Mouse (Mus musculus): ENCODE measurements at regions not wholly inside any gene's neighbourhood (a gene's known extent, or its start where the extent isn't known, plus 50 kb on each side); places are given as distances from the start of the nearest gene placed in this dataset.

DNA sequence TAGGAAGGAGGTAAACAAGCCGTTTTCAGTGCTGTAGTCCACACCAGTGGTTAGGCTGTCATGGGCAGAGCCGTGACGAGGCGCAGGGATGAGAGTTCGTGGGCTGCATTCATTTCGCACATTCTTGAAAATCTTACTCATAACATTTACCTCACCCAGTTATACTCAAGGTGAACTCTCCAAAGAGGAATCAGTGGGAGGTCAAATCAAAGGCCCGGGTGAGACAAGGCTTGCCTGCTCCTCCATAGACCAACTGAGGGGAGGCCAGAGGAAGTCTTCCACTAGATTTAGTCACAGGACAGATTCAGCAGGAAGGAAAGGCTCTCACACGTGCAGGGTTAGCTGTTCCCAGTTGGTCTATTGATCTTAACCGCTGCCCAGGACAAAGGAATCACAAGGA, 262.6 kb upstream of the Cxcr4 start:
- no peak overlapping the region for H3K4me3 ChIP-seq
- H3K4me2 ChIP-seq, result no peak overlapping the region
- no peak overlapping the region for H3K9ac ChIP-seq
- no peaks in the 10 kb centered on the region for H3K36me3 ChIP-seq
- WGBS, result 58% methylated on average over 9 of the region's 9 CpGs
- H3K27me3 ChIP-seq, result peaks cover 7% of the 10 kb centered on the region; the same call in 1 of the 2 replicates
- H3K27ac ChIP-seq, result no peak overlapping the region
- H3K4me1 ChIP-seq (replicated peaks), result peaks cover 7% of the 10 kb centered on the region
- ATAC-seq (ENCODE audit: low FRiP score), result no peak
- H3K9me3 ChIP-seq, result no peaks in the 10 kb centered on the region

- Histone ChIP-seq H3K9me3 (no peaks in the 10 kb centered on the region), H3K9ac (no peak overlapping the region), H3K36me3 (no peaks in the 10 kb centered on the region), H3K27ac (no peak overlapping the region), H3K27me3 (peaks cover 4% of the 10 kb centered on the region; the same call in 1 of the 2 replicates), H3K4me3 (no peak overlapping the region), H3K4me1 (replicated peaks) (0 out of 2 replicates have a peak, but pooled peaks cover 2% of the 10 kb centered on the region), H3K4me2 (no peak overlapping the region)
- no peak for ATAC-seq (ENCODE audit: low FRiP score)
- WGBS, result 92% methylated on average over 10 of the region's 10 CpGs
Measured at GRCm38 (mm10) chr1:128853286-128853685, 261.2 kb upstream of the Cxcr4 start.

DNA sequence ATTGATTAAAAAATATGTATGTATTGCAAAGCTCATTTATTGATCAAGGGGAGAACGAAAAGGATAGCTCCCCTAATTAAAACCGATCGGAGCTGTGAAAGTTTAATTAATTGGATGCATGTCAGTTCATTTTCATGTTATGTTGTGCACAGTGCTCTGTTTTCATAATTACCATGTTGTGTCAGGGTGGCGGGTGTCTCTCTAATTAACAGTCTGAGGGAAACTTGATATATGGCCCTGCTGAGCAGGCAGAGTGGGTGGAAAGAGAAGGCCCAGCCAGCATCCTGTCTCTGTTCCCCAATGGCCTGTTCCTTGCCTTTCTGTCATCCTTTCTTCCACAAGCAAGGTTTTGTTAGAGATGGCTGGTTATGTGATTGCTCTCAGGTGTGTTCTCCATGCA, 245.3 kb upstream of the Cxcr4 start:
- Histone ChIP-seq H3K4me2 (no peak overlapping the region), H3K4me1 (replicated peaks) (peaks cover under 1% of the 10 kb centered on the region; the same call in 1 of the 2 replicates), H3K27me3 (no peaks in the 10 kb centered on the region), H3K36me3 (no peaks in the 10 kb centered on the region), H3K4me3 (no peak overlapping the region), H3K27ac (no peak overlapping the region), H3K9me3 (no peaks in the 10 kb centered on the region), H3K9ac (no peak overlapping the region)
- no peak for ATAC-seq (ENCODE audit: low FRiP score)
- 63% methylated on average over 4 of the region's 4 CpGs for WGBS

DNA sequence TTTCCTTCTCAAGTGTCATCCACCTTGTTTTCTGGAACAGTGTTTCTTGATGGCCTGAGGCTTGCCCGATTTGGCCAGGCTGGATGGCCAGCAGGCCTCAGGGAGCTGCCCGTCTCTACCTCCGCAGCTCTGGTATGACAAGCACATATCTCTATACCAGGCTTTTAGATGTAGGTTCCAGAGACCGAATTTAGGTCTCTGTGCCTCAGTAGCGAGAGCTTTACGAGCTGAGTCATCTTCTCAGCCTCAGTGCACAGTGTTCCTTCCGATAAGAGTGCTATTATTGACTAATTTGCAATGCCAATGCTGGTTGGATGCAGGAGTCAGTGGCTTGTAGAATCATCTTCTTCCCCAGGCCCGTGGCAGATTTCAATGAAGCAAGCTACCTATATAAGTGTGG, 243.4 kb upstream of the Cxcr4 start:
- 88% methylated on average over 8 of the region's 8 CpGs for whole genome bisulfite sequencing
- no peaks in the 10 kb centered on the region for H3K36me3 ChIP-seq
- H3K4me3 ChIP-seq, result no peak overlapping the region
- H3K4me2 ChIP-seq, result no peak overlapping the region
- no peaks in the 10 kb centered on the region for H3K9me3 ChIP-seq
- H3K4me1 ChIP-seq (replicated peaks), result peaks cover 10% of the 10 kb centered on the region; the same call in 1 of the 2 replicates
- no peak overlapping the region for H3K27ac ChIP-seq
- H3K27me3 ChIP-seq, result no peaks in the 10 kb centered on the region
- no peak overlapping the region for H3K9ac ChIP-seq
- no peak for ATAC-seq (ENCODE audit: low FRiP score)

GRCm38 (mm10) chr1:128833096-128833715, 241.1 kb upstream of the Cxcr4 start:
- Histone ChIP-seq H3K9ac (no peak overlapping the region), H3K27ac (no peak overlapping the region), H3K9me3 (no peaks in the 10 kb centered on the region), H3K4me3 (no peak overlapping the region), H3K27me3 (no peaks in the 10 kb centered on the region), H3K36me3 (no peaks in the 10 kb centered on the region), H3K4me2 (no peak overlapping the region), H3K4me1 (replicated peaks) (peaks cover 20% of the 10 kb centered on the region; the same call in 1 of the 2 replicates)
- WGBS, result 43% methylated on average over 11 of the region's 11 CpGs
- ATAC-seq (ENCODE audit: low FRiP score), result 0 out of 2 replicates have a peak, but pooled peaks have one; percentile 12

DNA sequence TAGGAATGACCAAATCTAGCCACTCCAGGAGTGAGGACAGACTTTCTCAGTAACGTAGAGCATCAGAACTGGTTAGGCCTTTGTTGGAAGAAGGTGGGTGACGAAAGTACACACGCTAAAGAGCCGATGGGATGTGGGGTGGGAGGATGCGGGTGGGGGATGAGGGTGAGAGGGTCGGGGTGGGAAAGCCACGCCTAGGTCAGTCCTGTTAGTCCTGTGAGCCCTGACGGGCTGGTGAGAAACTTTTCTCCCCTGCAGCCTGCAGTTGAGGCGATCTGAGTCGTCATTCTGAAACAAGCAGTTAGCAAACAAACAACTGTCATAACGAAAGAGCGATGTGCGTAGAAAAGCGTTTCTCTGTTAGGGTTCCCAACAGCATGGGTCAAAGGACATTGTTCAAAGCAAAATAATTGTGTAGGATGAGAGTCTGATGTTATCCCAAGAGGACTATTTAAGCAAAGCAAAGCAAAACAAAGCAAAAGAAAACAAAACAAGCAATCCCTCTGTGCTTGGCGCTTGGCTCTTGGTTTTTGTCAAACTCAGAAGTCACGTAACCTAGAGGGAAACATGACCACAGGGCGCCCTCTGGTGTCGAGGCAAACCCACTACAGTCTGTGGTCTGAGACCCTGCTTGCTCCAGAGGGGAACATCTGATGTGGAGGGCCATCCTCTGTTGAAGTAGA, 240.2 kb upstream of the Cxcr4 start:
- H3K9ac ChIP-seq, result no peak overlapping the region
- H3K4me3 ChIP-seq, result no peak overlapping the region
- peak; percentile 37; the same call in 1 of the 2 replicates for ATAC-seq (ENCODE audit: low FRiP score)
- H3K9me3 ChIP-seq, result no peaks in the 10 kb centered on the region
- no peak overlapping the region for H3K27ac ChIP-seq
- peak overlapping the region; percentile 21 for H3K4me2 ChIP-seq
- H3K36me3 ChIP-seq, result no peaks in the 10 kb centered on the region
- 37% methylated on average over 18 of the region's 18 CpGs for WGBS
- H3K27me3 ChIP-seq, result no peaks in the 10 kb centered on the region
- H3K4me1 ChIP-seq (replicated peaks), result peaks cover 20% of the 10 kb centered on the region; the same call in 1 of the 2 replicates

- H3K9ac ChIP-seq, result no peak overlapping the region
- no peak overlapping the region for H3K4me2 ChIP-seq
- H3K9me3 ChIP-seq, result no peaks in the 10 kb centered on the region
- no peaks in the 10 kb centered on the region for H3K27me3 ChIP-seq
- no peak for ATAC-seq (ENCODE audit: low FRiP score)
- no peaks in the 10 kb centered on the region for H3K36me3 ChIP-seq
- H3K4me3 ChIP-seq, result no peak overlapping the region
- H3K27ac ChIP-seq, result no peak overlapping the region
- 91% methylated on average over 8 of the region's 8 CpGs for WGBS
- peaks cover 20% of the 10 kb centered on the region; the same call in 1 of the 2 replicates for H3K4me1 ChIP-seq (replicated peaks)
Measured at GRCm38 (mm10) chr1:128830671-128831240, 238.7 kb upstream of the Cxcr4 start.

DNA sequence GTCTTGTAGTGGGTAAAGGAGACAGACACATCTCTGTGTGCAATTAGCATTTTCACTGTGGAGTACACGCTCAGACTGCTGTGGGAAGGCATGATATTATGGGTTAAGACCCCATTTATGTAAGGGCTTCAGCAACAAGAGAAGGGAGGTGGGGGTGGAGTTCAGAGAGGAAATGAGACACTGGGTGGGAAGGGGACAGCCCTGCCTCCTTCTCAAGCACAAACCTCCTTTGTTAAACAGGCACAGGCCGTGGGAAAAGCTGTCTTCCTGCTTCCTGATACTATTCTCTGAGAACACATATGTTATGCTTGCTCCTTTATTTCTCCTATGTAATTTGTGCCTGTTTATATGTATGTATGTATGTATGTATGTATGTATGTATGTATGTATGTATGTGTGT, 237.4 kb upstream of the Cxcr4 start:
- no peak for ATAC-seq (ENCODE audit: low FRiP score)
- Histone ChIP-seq H3K27me3 (no peaks in the 10 kb centered on the region), H3K4me3 (no peak overlapping the region), H3K27ac (no peak overlapping the region), H3K9me3 (no peaks in the 10 kb centered on the region), H3K4me1 (replicated peaks) (peaks cover 20% of the 10 kb centered on the region; the same call in 1 of the 2 replicates), H3K36me3 (no peaks in the 10 kb centered on the region), H3K9ac (no peak overlapping the region), H3K4me2 (no peak overlapping the region)
- WGBS, result 26% methylated on average over 2 of the region's 2 CpGs

- Histone ChIP-seq H3K4me2 (no peak overlapping the region), H3K4me3 (no peak overlapping the region), H3K27ac (no peak overlapping the region), H3K9ac (no peak overlapping the region), H3K4me1 (replicated peaks) (peaks cover 18% of the 10 kb centered on the region), H3K9me3 (no peaks in the 10 kb centered on the region), H3K36me3 (no peaks in the 10 kb centered on the region), H3K27me3 (no peaks in the 10 kb centered on the region)
- ATAC-seq (ENCODE audit: low FRiP score), result no peak
- WGBS, result 71% methylated on average over 11 of the region's 11 CpGs
Measured at GRCm38 (mm10) chr1:128826419-128826818, 234.3 kb upstream of the Cxcr4 start.

- Histone ChIP-seq H3K4me3 (no peak overlapping the region), H3K27me3 (no peaks in the 10 kb centered on the region), H3K27ac (no peak overlapping the region), H3K36me3 (no peaks in the 10 kb centered on the region), H3K9ac (no peak overlapping the region), H3K4me2 (no peak overlapping the region), H3K4me1 (replicated peaks) (peaks cover 18% of the 10 kb centered on the region), H3K9me3 (no peaks in the 10 kb centered on the region)
- 68% methylated on average over 11 of the region's 11 CpGs for WGBS
- ATAC-seq (ENCODE audit: low FRiP score), result no peak
Measured at GRCm38 (mm10) chr1:128824916-128825683, 233.0 kb upstream of the Cxcr4 start.

DNA sequence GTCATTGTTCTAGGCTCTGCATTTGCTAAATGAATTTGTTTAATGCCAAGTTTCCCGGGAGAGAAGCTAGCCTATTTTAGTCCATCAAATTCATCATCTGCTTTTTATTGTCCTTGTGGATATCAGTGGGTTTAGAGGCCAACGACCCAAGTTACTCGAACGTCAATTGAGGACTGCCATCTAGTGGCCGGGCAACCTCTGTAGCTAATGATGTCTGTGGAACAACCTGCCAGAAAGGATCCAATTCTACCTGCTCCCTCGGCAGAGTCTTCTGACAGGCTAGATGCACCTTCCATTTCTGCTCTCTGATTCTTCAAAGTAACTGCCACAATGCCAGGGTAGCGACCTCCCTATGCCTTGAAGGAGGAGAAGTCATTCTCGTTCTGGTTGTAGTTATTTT, 232.1 kb upstream of the Cxcr4 start:
- Histone ChIP-seq H3K4me2 (no peak overlapping the region), H3K27me3 (no peaks in the 10 kb centered on the region), H3K36me3 (no peaks in the 10 kb centered on the region), H3K27ac (no peak overlapping the region), H3K4me1 (replicated peaks) (peaks cover 14% of the 10 kb centered on the region), H3K9ac (no peak overlapping the region), H3K4me3 (no peak overlapping the region), H3K9me3 (no peaks in the 10 kb centered on the region)
- WGBS, result 7% methylated on average over 8 of the region's 8 CpGs
- ATAC-seq (ENCODE audit: low FRiP score), result peak; percentile 54; the same call in 1 of the 2 replicates

- Histone ChIP-seq H3K27ac (no peak overlapping the region), H3K27me3 (no peaks in the 10 kb centered on the region), H3K4me1 (replicated peaks) (peaks cover 8% of the 10 kb centered on the region), H3K4me3 (no peak overlapping the region), H3K9ac (no peak overlapping the region), H3K4me2 (no peak overlapping the region), H3K36me3 (no peaks in the 10 kb centered on the region), H3K9me3 (no peaks in the 10 kb centered on the region)
- WGBS, result 47% methylated on average over 6 of the region's 6 CpGs
- no peak for ATAC-seq (ENCODE audit: low FRiP score)
Measured at GRCm38 (mm10) chr1:128821991-128822390, 229.9 kb upstream of the Cxcr4 start.
